Mouse (Mus musculus): ENCODE data around the gene Htra1.

Htra1 gene

DNA sequence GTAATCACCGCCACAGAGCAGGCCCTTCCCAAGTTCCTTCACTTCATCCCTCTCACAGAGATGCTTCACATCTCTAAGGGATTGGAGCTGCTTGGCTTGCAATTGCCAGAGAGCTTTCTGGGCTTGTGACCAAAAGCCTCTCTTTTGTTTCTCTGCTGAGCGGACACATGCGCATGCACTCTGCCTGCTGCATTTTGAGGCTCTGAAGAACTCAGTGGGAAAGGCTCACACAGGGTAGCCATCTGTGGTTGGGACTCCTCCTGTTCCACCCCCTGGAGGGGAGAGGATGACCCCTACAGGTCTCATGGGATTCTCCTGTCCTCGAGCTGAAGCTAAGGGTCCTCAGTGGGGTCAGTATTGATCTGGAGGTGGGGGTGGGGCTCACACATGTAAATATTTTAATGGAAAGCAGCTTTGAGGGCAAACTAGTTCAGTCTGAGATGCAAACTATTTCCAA is 30.0 kb downstream of the Htra1 start:
- no peak for DNase-seq (ENCODE audit: extremely low spot score, low read depth, low spot score)

DNA sequence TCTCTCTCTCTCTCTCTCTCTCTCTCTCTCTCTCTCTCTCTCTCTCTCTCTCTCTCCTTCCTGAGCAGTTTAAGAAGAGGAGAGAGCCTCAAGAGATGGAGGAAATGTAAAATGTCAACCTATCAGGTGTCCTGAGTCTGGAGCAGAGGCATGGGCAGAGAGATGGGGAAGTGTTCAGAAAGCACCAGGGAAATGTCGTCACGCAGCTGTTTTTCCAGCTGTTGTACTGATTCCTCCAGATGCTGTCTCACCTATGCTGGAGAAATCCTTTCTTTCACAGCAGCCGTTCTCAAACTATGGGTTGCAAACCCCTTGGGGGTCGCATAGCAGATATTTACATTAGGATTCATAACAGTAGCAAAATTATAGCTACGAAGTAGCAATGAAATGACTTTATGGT is 30.5 kb downstream of the Htra1 start:
- DNase-seq (ENCODE audit: extremely low spot score, low read depth, low spot score), result no peak

DNA sequence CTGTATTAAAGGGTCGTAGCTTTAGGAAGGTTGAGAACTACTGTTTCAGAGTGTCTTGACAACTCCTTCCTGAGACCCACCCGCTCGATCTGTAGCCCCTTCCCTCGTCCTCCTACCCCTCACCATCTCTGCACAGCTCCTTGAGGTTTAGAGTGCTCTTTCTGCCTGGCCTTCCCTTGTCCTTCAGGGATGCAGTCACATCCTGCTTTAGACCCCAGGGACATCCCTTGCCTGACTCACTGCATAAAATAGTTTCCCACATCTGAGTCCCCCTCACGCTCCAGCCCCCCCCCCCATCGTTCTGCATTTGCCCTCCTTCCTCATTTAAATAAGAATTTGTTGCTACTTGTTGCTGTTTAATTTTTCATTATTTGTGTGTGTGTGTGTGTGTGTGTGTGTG is 31.0 kb downstream of the Htra1 start:
- DNase-seq (ENCODE audit: extremely low spot score, low read depth, low spot score), result no peak

DNA sequence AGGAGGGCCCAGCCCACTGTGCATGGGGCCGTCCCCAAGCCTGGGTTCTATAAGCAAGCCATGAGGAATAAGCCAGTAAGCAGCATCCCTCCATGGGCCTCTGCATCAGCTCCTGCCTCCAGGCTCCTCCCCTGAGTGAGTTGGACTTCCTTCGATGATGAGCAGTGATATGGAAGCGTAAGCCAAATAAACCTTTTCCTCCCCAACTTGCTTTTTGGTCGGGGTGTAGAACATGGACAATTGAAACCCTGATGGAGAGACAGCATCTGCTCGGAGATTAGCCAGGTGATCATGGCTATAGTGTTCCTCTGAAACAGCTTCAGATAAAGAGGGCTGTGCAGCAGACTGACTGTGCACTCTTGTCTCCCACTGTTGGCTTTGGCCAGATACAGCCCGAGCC is 32.0 kb downstream of the Htra1 start:
- DNase-seq (ENCODE audit: extremely low spot score, low read depth, low spot score), result no peak

DNA sequence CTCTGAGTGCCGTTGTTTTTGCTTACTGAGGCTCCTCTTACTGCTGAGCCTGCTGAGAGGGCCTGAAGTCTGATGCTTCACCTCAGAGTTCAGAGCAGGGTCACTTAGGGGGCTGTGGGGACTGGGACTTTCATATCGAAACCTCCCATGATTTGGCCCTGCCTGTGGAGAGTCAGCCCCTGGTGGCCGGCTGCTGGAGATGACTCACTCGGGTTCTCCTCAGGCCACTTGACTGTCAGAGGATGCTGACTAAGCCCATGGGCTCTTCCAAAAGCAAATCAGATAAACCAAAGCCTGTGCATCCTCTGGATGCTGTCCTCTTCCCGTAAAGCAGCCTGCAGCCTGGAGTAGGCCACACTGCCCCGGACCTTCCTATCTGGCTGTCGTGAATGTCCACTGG is 32.6 kb downstream of the Htra1 start:
- DNase-seq (ENCODE audit: extremely low spot score, low read depth, low spot score), result no peak

DNA sequence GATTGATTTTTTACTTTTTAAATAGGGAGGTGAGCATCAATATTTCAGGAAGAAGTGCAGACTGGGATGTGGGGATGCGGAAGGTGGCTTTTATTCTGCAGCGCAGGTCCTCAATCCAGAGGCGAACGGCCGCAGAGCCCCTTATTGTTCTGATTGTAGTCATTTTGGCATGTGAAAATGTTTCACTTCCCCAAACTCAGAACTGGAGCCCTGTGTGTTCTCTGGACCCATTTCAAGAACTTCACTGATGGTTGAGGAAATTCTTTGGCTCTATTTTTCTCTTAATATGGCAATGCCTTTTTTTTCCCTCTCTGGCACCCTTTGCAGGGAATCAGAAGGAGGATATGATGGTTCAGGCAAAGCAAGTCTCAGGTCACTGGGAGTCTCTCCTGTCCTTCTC is 33.2 kb downstream of the Htra1 start:
- no peak for DNase-seq (ENCODE audit: extremely low spot score, low read depth, low spot score)

DNA sequence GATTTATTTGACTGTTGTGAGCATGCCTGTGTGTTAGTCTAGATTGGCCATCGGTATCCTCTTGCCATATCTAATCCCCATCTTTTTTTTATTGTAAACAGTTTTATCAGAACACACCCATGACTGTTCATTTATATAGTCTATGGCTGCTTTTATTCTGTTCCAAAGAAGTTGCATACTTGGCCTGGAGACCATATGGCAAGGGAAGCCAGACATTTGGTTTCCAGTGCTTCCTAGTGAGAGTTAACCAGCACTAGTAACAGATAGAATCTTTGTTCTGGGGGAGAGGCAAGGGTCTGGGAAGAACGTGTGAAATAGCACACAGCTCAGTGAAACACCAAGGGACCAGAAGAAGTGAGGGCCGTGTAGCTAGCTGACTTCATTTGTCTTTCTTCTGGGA is 33.6 kb downstream of the Htra1 start:
- no peak for DNase-seq (ENCODE audit: extremely low spot score, low read depth, low spot score)

DNA sequence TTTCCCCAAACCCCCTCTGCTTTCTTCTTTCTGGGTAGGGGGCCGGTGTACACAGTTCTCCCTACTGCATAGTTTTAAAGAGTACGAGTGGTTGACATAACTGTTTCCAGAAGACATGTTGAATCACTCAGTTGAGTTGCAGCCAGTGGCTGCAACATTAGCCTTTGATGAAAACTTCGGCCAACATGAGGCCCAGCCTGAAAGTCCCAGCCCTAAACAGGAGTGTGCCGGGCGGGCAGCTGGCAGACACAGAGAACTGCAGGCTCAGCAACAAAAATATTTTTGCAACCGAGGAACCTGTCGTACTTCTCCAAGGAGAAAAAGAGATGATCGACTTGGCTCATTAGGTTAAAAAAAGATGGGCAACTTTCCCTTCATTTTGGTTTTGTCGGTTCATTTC is 36.9 kb downstream of the Htra1 start:
- no peak for DNase-seq (ENCODE audit: extremely low spot score, low read depth, low spot score)

DNA sequence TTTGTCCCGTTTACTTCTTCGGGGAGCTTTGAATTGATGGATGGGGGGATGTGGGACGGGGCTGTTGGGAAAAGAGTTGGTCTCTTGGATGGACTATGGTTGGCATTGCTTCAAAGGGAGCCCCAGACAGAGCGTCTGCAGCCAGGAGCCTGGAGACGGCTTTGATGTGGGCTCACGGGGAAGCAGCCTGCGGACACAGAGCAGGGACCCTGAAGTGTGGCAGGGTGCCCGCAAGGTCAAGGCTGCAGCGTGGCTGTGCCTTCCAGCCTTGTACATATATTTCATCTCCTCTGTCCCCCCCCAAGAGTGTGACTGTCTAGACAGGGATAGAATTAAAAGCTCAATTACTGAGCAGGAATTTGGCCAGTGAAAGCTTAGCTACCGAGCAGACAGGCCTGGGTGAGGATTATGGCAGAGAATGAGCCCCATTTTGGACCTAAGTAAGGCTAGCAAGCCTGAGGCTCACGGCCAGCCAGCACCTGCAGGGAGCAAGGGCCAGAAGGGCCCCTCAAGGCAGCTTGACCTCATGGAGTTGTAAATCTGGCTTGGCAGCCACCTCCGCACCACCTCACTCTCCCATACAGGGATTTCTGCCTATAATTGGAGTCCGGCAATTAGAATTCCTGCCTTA is 40.5 kb downstream of the Htra1 start:
- DNase-seq (ENCODE audit: extremely low spot score, low read depth, low spot score), result no peak

DNA sequence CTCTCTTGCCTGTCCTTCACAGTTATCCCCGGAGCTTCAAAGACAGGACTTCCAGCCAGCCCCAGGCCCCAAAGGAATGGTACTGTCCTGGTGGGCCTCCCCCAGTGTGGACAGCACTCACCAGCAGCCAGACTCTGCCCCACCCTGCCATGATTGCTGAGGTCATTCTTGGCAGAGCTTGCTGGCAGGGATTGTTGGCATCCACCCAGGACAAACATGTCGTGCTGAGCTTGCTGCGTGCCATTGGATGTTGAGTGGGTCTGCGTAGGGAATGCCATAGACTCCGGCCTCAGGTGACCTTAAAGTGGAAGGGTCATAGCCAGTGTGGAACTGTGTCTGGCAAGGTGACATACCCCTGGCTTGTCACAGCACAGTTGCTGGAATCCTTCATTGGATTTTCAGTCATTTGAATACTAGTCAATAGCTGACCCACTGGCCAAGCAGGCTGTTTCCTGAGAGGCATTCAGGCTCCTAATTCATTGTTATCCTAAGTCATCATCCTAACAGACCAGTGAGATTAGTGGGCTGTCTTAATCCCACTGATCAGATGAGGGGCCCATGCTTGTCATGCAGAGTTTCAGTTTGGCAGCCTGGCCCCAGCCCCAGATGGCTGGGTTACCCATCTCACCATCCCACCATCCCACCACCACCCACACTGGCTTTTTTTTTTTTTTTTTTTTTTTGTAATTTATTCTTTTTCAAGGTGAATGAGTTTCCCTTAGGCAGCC is 42.0 kb downstream of the Htra1 start:
- no peak for DNase-seq (ENCODE audit: extremely low spot score, low read depth, low spot score)

DNA sequence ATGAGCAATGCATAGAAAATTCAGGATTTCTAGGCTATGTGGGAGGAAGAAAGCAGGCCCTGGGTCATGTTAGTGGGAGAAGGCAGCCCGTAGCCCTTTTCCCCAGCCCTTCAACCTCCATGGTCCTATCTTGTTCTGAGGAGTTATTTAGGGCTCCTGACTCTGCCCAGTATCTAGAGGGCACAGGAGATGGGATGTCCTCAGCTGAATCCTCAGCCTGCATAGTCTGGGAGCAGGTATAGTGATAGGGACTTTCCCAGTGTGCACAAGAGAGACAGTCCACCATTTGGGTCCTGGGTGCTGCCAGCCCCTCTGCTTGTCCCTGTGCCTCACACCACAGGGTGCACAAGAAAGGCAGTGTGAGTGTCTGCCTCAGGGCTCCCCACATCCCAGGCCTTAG is 42.6 kb downstream of the Htra1 start:
- no peak for DNase-seq (ENCODE audit: extremely low spot score, low read depth, low spot score)

DNA sequence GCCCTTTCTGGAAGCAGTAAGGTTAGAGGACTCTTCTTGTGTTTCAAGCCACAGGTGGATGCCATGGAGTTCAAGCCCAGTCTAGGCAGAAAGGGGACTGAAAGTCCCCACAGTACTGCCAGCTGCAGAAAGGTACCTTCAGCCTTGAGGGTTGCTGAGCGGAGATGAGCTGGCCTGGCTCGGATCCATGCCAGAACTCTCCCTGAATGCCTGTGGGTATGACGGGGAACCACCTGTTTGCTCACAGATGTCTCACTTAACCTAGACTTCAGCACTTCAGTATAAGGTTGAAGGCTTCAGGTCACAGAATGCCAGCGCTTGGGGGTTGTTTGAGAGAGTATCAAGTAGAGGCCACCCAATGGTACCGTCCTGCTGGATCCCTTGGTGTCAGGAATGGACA is 44.2 kb downstream of the Htra1 start:
- DNase-seq (ENCODE audit: extremely low spot score, low read depth, low spot score), result no peak

DNA sequence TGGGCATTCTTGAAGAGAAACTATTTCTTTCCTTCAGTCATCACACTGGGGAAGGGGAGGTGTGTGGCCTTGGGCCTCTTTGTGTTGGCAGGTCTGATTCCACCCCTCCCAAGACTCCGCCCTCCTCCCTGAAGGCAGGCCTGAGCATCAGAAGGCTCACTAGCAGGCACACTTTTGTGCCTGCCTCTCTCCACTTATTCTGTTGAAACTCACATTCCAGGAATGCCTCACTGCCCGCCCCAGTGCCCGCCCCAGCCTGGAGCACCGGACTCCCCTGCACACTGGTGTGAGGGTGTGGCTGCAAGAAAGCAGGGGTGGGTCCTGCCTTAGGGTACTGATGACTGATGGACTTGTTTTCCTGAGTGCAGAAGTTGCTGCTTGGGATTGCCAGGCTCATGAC is 46.5 kb downstream of the Htra1 start:
- no peak for DNase-seq (ENCODE audit: extremely low spot score, low read depth, low spot score)

DNA sequence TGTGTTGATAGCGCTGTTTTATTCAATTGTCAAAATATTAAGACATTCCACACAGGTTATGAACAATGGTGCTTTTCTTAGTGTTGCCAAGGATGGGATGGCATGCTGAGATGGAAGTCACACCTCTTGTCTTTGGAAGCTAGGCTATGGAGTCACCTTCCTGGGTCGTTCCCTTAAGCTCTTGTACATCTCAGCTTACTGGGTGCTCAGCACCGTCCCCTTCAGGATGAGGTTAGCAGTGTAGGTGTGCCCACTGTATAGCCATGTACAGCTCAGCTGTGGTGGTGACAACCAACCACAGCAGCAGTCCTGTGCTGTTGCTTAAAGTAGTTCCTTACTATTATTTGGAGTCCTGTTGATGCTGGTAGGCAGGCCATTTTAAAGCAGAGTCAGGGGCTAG is 47.0 kb downstream of the Htra1 start:
- DNase-seq (ENCODE audit: extremely low spot score, low read depth, low spot score), result no peak

DNA sequence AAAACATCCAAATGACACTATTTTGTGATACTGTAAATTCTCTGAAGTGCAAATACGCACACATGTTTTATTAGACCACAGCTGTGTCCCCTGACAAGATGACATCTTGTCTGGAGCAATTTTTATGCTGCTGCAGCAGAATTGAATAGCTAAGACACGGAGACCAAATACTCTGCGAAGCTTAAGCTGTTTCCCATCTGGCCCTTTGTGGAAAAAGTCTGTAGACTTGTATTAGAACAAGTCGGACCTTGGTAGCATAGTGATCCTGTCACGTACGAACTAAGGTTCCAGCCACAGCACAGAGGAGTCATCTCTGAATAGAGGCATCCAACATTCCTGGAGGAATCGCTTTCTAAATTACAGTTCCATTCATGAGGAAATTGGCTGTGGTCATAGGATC is 48.4 kb downstream of the Htra1 start:
- no peak for DNase-seq (ENCODE audit: extremely low spot score, low read depth, low spot score)

DNA sequence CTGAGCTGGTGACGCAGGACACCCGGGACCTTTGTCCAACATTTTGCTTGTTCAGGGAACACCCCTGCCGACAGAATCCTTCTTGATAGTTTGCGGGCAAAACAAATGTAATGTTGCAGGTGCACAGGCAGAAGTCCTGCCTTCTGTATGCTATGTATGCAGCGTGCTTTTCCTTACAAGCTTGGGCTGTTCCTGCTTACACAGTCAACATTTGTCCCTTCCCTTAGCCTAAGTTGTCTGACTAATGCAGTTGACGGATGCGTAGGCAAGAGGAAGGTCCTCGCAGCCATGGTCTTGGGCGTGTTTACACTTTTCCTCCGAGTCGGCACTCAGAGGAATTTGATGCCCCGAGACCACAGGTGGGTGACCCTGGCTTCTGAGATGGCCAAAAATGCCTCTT is 49.3 kb downstream of the Htra1 start:
- no peak for DNase-seq (ENCODE audit: extremely low spot score, low read depth, low spot score)

DNA sequence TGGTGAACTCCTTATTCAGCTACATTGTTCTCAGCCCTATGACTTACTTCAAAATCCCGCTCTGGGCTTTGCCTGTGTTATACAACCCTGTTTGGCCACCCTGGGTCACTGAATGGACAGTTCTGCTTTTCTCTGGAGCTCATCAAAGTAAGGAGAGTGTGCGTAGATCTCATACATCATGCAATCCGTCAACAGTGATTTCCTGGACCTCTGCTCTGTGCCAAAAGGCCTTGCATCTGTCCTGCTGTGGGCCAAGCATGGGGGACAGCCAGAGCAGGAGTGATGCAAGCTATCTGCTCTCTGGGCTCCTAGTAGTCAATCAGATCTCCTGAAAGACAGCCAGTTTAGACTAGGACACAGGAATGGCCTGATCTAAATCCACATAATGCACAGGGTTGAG is 49.8 kb downstream of the Htra1 start:
- DNase-seq (ENCODE audit: extremely low spot score, low read depth, low spot score), result no peak

DNA sequence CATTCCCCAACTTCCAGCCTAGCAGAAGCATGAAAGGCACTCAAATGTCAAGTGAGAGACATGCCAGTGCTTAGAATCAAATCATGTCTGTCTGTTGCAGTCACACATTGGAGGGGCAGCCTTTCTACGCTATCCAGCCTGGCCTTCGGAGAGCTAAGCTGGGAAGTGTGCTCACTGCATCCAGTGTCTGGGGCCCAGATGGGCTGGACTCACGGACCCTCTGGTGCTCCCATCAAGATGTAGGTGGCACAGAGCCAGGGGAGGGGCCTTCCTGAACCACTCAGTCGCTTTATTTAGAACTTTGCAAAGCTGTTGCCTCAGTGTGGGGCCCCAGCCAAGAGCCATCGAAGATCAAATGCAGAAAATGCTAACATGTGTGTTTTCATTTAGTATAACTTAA is 52.2 kb downstream of the Htra1 start:
- DNase-seq (ENCODE audit: extremely low spot score, low read depth, low spot score), result no peak

DNA sequence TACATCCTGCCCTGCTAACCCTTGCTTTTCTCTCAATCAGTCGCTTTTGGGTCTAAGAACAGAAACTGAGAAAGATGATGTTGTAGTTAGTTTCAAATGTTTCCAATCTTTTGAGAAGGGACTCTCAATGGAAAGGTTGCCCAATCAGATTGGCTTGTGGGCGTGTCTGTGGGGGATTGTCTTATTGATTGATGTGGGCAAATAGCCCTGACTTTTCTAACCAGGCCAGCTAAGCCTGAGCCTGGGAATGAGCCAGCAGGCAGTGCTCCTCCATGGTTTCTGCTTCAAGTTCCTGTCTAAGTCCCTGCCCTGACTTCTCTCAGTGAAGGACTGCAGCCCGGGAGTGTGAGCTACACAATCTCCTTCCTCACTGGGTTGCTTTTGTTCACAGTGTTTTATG is 53.5 kb downstream of the Htra1 start:
- DNase-seq (ENCODE audit: extremely low spot score, low read depth, low spot score), result no peak

DNA sequence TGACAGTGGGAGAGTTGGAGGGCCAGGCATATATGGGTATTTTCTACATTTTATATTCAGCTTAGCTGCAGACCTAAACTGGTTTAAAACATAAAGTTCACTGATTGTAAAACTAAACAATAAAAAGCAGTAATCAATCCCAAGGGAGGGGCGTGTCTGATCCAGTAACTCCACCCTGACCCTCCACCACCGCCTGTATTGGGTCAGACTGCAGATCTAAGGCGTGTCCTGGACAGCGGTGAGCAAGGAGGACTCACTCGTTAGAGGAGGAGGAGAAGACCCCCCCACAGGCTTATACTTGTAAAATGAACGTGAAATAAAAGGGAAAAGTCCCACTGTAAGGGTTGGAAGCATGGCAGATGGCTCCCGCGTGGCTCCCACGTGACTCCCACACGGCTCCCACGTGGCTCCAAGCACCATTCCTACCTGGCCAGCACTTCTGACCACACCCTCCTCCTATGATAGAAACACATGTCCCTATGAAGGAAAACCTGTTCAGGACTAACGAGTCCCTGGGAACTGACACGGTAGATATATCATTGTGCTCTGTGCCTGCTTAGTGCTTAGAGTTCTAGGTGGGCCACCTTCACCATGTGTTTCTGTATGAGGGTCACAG is 55.4 kb downstream of the Htra1 start:
- DNase-seq (ENCODE audit: extremely low spot score, low read depth, low spot score), result no peak

DNA sequence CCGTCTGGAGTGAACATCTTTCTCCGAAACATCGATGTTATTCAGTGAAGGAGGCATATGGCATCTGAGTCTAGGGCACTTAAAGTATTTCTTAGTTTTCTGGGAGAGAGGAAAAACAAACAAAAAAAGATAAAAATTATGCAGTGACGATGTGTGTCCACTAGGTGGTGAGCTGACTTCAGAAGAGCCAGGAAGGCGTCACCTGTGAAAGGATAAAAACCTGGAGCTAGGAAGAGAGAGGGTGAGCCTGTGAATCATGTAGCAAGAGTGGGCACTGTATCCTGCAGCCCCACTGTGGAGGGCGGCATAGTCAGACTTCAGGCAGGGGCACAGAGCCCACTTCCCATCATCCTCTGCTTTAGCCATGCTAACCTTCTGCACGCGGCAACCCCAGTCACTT is 58.0 kb downstream of the Htra1 start:
- DNase-seq (ENCODE audit: extremely low spot score, low read depth, low spot score), result no peak

DNA sequence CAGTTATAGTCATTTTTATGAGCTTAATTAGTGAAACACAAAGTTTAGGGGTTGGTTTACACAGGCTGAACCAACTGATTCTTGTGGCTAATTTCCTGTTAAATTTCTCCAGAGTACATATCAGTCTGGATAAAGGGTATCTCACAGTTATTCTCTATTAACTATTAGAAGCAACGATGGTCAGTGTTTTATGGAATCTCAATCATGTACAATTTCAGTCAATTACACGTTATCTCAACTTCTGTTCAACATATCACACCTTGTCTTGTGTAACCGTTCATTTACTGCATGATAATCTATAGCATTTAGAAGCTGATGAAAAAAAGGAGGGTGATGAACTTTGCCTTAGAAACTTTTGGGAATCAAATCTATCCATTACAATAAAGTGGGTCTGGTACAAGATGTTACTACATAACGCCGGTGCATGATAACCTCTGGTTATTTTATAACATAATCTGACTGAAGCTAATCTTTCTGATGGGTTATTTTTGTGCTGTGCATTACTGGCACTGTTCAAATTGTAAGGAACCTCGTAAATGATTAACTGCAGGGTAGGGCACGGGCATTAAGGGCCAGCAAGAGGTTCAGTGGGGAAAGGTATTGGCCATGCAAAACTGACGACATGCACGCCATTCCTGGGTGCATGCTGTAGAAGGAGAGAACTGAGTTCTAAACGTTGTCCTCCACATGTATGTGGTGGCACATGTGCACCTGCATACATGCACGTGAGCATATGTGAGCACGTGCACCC is 66.2 kb downstream of the Htra1 start:
- no peak for DNase-seq (ENCODE audit: extremely low spot score, low read depth, low spot score)
